Mouse (Mus musculus) bone marrow macrophage, adult 2 months (primary cell): Measurements from ENCODE around the gene Tcl1b2. TPM values are rescaled to one million over a fixed set of nuclear protein-coding genes. Genes with fewer than 3 reads are reported as not detected.
"Not testable (repeated sequence)": the region's sequence is repeated elsewhere in the genome, so short reads cannot be mapped to it uniquely, and the experiment has no call there.

Experiments used
- H3K27ac ChIP-seq: 2 replicates; pipeline ENCODE4 v1.5.1; 2012; ENCODE audit warnings: low read depth, low read length; ENCODE audit not compliant: insufficient read depth
- H3K4me1 ChIP-seq: 2 replicates; pipeline ENCODE4 v1.6.1; 2012; ENCODE audit warnings: low read length; ENCODE audit not compliant: control insufficient read depth, insufficient read depth
- H3K4me3 ChIP-seq: 2 replicates; pipeline ENCODE4 v1.5.1; 2012; ENCODE audit warnings: mild to moderate bottlenecking, low read length, moderate library complexity; ENCODE audit not compliant: insufficient read depth
- CTCF ChIP-seq: IDR thresholded peaks from 2 replicates; pipeline ENCODE4 v1.5.1; 2012; ENCODE audit warnings: low read depth, mild to moderate bottlenecking, low read length, moderate library complexity
- POLR2A ChIP-seq: IDR thresholded peaks from 2 replicates; pipeline ENCODE4 v1.6.1; 2012; ENCODE audit warnings: mild to moderate bottlenecking, low read depth, low read length, borderline replicate concordance
- polyA plus RNA-seq: library from polyadenylated mRNA; stranded (reverse); fragments of >200 nt; gene quantifications from 2 replicates; pipeline ENCODE4 v1.2.4, GENCODE M21; 2012; ENCODE audit not compliant: missing spikeins, insufficient read depth, insufficient read length

Tcl1b2 gene
- polyA plus RNA-seq, 1 experiment: not detected

DNA sequence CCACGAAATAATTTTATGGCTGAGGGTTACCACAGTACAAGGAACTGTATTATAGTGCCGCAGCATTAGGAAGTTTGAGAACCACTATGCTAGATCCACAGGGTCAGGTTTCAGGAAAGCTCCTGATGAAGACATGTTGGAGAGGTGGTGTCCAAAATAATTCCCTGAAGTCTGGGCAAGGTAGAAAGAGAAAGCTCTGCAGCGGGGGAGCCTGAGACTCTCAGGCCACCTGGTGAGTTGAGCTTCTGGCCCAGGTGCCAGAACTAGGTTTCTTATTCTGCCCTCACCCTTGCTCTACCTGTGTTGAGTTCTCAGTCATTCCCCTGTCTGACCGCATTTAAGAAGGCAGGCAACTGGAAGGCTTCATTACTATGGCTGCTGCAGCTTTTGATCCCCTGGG, 13.6 kb downstream of the Tcl1b2 start, which contains the start of gene Tcl1b1:
Gene Tcl1b1 (plus strand): TSS at position 301 of the 400 bp plus-strand sequence.
- Histone ChIP-seq H3K27ac (no peak within 1 kb of the TSS), H3K4me3 (no peak within 1 kb of the TSS), H3K4me1 (no peaks in the 10 kb centered on the region)
- TF ChIP-seq POLR2A (no peak), CTCF (no peak)

DNA sequence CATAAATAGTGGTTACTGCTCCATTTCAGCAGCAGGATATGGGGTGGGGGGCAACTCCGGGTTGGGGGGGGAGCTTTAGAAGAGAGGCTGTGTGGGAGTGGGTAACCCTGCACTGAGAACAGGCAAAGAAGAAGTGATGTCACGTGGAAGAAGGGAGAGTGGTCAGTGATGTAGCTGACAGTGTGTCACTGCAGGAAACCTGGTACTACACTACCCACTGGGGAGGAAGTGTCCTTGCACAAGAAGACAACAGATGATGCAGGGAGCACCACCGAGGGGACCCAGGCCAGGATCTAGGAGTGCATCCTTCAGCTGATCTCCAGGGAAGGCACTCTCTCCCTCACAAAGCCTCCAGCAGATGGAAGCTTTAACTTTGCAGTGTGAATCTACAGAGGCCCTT, 20.9 kb downstream of the Tcl1b2 start:
- TF ChIP-seq POLR2A (no peak), CTCF (no peak)
- Histone ChIP-seq H3K27ac (no peak overlapping the region), H3K4me1 (no peaks in the 10 kb centered on the region), H3K4me3 (no peak overlapping the region)

DNA sequence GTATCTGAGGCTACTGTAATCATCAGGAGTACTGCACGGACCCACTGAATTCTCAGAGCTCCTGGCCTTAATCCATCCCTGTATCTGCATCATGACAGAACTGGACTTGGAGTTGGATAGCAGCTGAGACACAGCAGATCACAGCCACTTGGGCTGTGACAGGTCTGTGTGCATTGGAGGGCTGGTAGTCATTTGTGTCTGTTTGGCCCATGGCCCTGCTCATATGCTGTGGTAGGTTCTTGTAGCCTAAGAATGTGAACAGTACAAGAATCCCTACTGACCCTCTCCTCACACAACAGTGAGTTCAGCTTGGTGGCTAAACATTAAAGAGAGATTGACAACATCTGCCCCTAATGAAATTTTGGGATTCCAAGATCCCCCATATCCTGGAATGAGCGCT, 27.6 kb downstream of the Tcl1b2 start:
- Histone ChIP-seq H3K4me3 (no peak overlapping the region), H3K4me1 (no peaks in the 10 kb centered on the region), H3K27ac (no peak overlapping the region)
- TF ChIP-seq CTCF (no peak), POLR2A (no peak)

DNA sequence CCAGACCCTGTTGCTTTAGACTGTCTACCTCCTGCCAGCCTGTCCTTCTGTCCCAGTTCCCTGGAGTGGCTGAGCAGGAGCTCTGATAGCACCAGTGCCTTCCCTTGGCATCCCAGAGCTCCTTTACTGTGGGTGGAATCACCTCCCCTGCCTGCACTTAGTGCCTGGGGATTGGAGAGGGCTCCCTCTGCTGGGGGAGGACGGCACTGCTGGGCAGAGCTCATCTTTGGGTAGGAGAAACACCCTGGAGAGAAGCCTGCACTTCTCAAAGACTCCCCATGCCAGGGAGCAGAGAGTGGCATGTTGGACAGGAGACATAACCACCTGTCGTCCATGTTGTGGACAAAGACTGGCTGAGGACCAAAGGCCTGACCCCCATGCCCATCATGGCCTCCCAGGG, 28.5 kb downstream of the Tcl1b2 start:
- H3K4me1 ChIP-seq, H3K27ac ChIP-seq, H3K4me3 ChIP-seq: not testable (repeated sequence)

DNA sequence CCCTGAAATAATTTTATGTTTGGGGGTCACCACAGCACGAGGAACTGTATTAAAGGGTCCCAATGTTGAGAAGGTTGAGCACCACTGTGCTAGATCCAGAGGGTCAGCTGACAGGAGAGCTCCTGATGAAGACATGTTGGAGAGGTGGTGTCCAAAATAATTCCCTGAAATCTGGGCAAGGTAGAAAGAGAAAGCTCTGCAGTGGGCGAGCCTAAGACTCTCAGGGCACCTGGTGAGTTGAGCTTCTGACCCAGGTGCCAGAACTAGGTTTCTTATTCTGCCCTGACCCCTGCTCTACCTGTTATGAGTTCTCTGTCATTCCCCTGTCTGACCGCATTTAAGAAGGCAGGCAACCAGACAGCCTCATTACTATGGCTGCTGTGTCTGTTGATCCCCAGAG, 30.2 kb downstream of the Tcl1b2 start, which contains the start of gene Tcl1b5:
Gene Tcl1b5 (plus strand): TSS at position 301 of the 400 bp plus-strand sequence.
- H3K27ac ChIP-seq, H3K4me1 ChIP-seq, H3K4me3 ChIP-seq: not testable (repeated sequence)

DNA sequence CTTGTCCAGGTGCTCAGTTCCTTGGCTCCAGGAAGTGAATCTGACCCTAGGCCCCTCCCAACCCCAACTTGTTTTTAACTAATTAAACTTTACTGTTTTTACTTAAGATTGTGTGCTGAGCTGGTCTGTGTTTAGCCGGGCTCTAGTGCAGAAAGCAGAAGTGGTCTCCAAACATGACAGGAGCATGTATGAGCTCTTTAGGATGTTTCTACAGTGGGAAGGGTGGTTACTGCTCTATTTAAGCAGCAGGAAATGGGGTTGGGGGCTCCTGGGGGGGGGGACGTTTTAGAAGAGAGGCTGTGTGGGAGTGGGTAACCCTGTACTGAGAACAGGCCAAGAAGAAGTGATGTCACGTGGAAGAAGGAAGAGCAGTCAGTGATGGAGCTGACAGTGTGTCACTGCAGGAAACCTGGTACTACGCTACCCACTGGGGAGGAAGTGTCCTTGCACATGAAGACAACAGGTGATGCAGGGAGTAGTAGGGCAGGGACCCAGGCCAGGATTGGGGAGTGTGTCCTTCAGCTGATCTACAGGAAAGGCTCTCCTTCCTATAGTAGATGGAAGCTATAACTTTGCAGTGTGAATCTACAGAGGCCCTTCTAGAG, 35.3 kb downstream of the Tcl1b2 start:
- H3K4me3 ChIP-seq: not testable (repeated sequence)

DNA sequence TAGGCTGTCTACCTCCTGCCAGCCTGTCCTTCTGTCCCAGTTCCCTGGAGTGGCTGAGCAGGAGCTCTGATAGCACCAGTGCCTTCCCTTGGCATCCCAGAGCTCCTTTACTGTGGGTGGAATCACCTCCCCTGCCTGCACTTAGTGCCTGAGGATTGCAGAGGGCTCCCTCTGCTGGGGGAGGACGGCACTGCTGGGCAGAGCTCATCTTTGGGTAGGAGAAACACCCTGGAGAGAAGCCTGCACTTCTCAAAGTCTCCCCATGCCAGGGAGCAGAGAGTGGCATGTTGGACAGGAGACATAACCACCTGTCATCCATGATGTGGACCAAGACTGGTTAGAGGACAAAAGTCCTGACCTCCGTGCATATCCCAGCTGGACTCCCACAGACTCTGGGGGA, 43.2 kb downstream of the Tcl1b2 start:
- H3K27ac ChIP-seq, H3K4me1 ChIP-seq: not testable (repeated sequence)

More for the DNA sequence above, 35.3 kb downstream of the Tcl1b2 start:
- not testable (repeated sequence) for H3K4me1 ChIP-seq, H3K27ac ChIP-seq

DNA sequence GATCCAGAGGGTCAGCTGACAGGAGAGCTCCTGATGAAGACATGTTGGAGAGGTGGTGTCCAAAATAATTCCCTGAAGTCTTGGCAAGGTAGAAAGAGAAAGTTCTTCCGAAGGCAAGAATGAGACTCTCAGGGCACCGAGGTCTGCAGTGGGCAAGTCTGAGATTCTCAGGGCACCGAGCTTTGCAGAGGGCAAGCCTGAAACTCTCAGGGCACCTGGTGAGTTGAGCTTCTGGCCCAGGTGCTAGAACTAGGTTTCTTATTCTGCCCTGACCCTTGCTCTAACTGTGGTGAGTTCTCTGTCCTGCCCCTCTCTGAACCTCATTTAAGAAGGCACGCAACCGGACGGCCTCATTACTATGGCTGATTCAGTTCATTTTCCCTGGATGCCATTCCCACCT, 44.9 kb downstream of the Tcl1b2 start, which contains the start of gene Tcl1b3:
Gene Tcl1b3 (plus strand): TSS at position 301 of the 400 bp plus-strand sequence.
- not testable (repeated sequence) for H3K4me1 ChIP-seq, H3K27ac ChIP-seq, H3K4me3 ChIP-seq

More for the DNA sequence above, 43.2 kb downstream of the Tcl1b2 start:
- H3K4me3 ChIP-seq: not testable (repeated sequence)

DNA sequence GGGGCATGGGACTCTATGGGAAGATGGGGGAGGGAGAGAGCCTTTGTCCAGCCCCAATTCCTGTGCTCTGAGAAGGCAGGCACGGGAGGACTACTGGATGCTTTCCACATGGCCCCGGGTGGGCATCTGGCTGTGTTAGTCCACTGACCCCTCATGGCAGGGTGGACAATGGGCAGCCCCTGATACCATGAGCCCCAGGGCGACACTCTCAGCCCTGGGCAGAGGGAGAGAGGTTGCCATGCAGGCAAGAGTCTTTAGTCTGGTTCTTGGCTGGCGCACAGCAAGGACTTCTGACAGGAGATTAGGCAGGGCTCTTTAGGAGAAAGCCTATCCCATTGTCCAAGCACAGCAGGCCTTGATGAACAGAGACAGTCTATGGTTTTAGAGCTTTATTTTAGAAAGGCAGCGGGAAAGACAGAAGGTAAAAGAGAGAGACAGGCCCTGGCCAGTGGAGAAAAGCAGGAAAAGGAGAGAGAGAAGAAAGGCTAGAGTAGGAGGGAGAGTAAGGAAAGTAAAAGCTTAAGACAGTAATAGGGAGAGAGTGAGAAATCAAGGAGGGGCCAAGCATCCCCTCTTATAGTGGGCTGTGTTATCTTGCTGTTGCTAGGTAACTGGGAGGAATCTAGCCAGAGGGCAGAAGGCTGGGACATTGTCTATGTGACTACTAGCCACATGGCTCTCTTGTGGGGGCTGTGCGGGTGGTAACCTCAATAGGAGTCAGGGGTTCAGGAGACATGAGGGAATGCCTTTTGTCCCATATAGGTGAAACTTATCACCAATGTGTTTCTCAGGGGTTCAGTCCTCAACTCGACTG, 54.1 kb downstream of the Tcl1b2 start:
- H3K4me3 ChIP-seq, H3K27ac ChIP-seq, H3K4me1 ChIP-seq: not testable (repeated sequence)

DNA sequence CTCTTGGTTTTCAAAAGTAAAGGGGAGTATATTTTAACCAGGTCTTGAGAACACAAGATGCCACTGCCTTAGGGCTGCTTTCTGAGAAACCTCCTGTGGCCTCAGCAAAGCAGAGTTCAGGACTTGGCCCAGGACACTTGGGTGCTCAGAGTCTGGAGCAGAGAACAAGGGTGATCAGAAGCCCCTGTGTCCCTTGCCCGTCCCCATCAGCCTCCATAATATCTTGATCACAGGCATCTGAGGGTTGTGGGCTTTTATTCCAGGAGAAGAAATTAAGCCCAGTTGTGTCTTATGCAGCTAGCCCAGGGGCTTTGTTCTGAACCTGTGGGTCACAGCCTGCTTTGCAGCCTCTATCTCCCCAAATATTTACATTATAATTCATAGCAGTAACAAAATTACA, 55.8 kb downstream of the Tcl1b2 start, which contains the start of gene Tcl1b4:
Gene Tcl1b4 (plus strand): TSS at position 301 of the 400 bp plus-strand sequence.
- not testable (repeated sequence) for H3K4me3 ChIP-seq, H3K27ac ChIP-seq, H3K4me1 ChIP-seq

Other genes with a start within 250 kb of the Tcl1b2 start
- gene Syne3, start 136.2 kb upstream of the Tcl1b2 start, polyA plus RNA-seq: 13.4 and 18.2 TPM in 2 replicates
- gene Glrx5, start 113.3 kb upstream of the Tcl1b2 start, polyA plus RNA-seq: 22.5 and 31.6 TPM in 2 replicates
- gene Tcl1b1, start 13.7 kb downstream of the Tcl1b2 start, polyA plus RNA-seq: not detected in 2 replicates
- gene Tcl1b5, start 30.3 kb downstream of the Tcl1b2 start, polyA plus RNA-seq: not detected in 2 replicates
- not detected in 2 replicates for gene Tcl1b3, start 45.0 kb downstream of the Tcl1b2 start, polyA plus RNA-seq
- not detected in 2 replicates for gene Tcl1b4, start 55.9 kb downstream of the Tcl1b2 start, polyA plus RNA-seq
- not detected in 2 replicates for gene Tcl1, start 76.8 kb downstream of the Tcl1b2 start, polyA plus RNA-seq
- gene Tunar, start 187.9 kb downstream of the Tcl1b2 start, polyA plus RNA-seq: 0.33 TPM in 1 of 2 replicates, not detected in the other